Comparison of ENCODE assay signal across 15 mouse cellular contexts in genomic region chr7:139400926-139401325, GRCm38 (mm10). TPM values are rescaled to one million over a fixed set of nuclear protein-coding genes. Genes with fewer than 3 reads are reported as not detected.
DNase-seq lines count a peak whose midpoint lies in the region; ATAC-seq and TF ChIP-seq lines count a peak whose summit lies in the region.
"Had no signal": no experiment of that assay in that cellular context is flagged by ENCODE, and none has a peak within 500 bp of the region (broad histone marks: within the 10 kb centered on the region; RNA-seq: fewer than 3 reads in every experiment).

No protein-coding gene starts in this region.

- peak; percentile 47 for ATAC-seq in activated CD4-positive, CD25-positive, alpha-beta regulatory T cell, adult 4 months
- peak; percentile 56 for ATAC-seq in megakaryocyte progenitor cell, adult 5-6 weeks (replicated peaks; ENCODE audit: poor library complexity)
- no peak for ATAC-seq in stomach, postnatal 0 days (ENCODE audit: low FRiP score, low TSS enrichment)
- ATAC-seq in kidney, embryonic 14.5 days (ENCODE audit: low FRiP score, low TSS enrichment) = no peak
- ATAC-seq: Patski had no signal

- H3K27ac ChIP-seq in thymus, adult 2 months (ENCODE audit: control insufficient read depth, insufficient read depth, low read length) = peak overlapping the region; percentile 22; the same call in 1 of the 2 replicates
- no peak overlapping the region for H3K27ac ChIP-seq in stomach, postnatal 0 days (replicated peaks)
- H3K27ac ChIP-seq in kidney, embryonic 14.5 days (ENCODE audit: low read depth, low read length) = no peak overlapping the region
- H3K27ac ChIP-seq: embryonic facial prominence, embryonic 13.5 days; hindbrain, embryonic 13.5 days had no signal

- TF ChIP-seq CTCF in thymus, adult 2 months (IDR thresholded peaks at IDR 0.05; ENCODE audit: borderline replicate concordance, control insufficient read depth, extremely low read depth, insufficient read depth, low read length, poor library complexity) = no peak
- no peak for TF ChIP-seq CTCF in stomach, postnatal 0 days (IDR thresholded peaks at IDR 0.05; ENCODE audit: low read depth)

- peaks cover 43% of the 10 kb centered on the region for H3K4me1 ChIP-seq in thymus, adult 2 months (replicated peaks; ENCODE audit: control insufficient read depth, insufficient read depth, low read length)
- peaks cover 20% of the 10 kb centered on the region for H3K4me1 ChIP-seq in stomach, postnatal 0 days (replicated peaks; ENCODE audit: control insufficient read depth, insufficient read depth)
- H3K4me1 ChIP-seq in kidney, embryonic 14.5 days (ENCODE audit: control insufficient read depth, insufficient read depth, low read length) = 0 out of 2 replicates have a peak, but pooled peaks cover 9% of the 10 kb centered on the region

- H3K4me3 ChIP-seq in thymus, adult 2 months (ENCODE audit: control insufficient read depth, insufficient read depth, low read length) = no peak overlapping the region
- no peak overlapping the region for H3K4me3 ChIP-seq in stomach, postnatal 0 days (ENCODE audit: low read depth, low read length)
- no peak overlapping the region for H3K4me3 ChIP-seq in kidney, embryonic 14.5 days (ENCODE audit: low read length)
- H3K4me3 ChIP-seq: embryonic facial prominence, embryonic 13.5 days; hindbrain, embryonic 13.5 days had no signal

- no peak overlapping the region for H3K4me2 ChIP-seq in stomach, postnatal 0 days (replicated peaks; ENCODE audit: low read depth)
- no peak overlapping the region for H3K4me2 ChIP-seq in kidney, embryonic 14.5 days (replicated peaks; ENCODE audit: low read depth, low read length)
- H3K4me2 ChIP-seq: embryonic facial prominence, embryonic 13.5 days; hindbrain, embryonic 13.5 days; midbrain, embryonic 11.5 days had no signal

- DNase-seq in thymus, adult 2 months = no peak
- DNase-seq in thymus, postnatal 10 days (ENCODE audit: low spot score in 2 of 2) = no peak
- no peak for DNase-seq in heart, adult 18-20 months
- no peak for DNase-seq in stomach, postnatal 0 days (ENCODE audit: low spot score)
- DNase-seq: kidney, adult 18-20 months; kidney, postnatal 4 days; lung, postnatal 10 days; right cerebral cortex, postnatal 14 days had no signal

- H3K27me3 ChIP-seq in thymus, adult 2 months (ENCODE audit: control insufficient read depth, insufficient read depth, low read length) = no peaks in the 10 kb centered on the region
- H3K27me3 ChIP-seq in stomach, postnatal 0 days (ENCODE audit: control insufficient read depth, insufficient read depth, low read length) = no peaks in the 10 kb centered on the region
- H3K27me3 ChIP-seq in kidney, embryonic 14.5 days (ENCODE audit: control insufficient read depth, insufficient read depth, low read length) = no peaks in the 10 kb centered on the region
- H3K27me3 ChIP-seq: embryonic facial prominence, embryonic 13.5 days; hindbrain, embryonic 13.5 days; Patski had no signal

- TF ChIP-seq POLR2A in thymus, adult 2 months (IDR thresholded peaks at IDR 0.05; ENCODE audit: control insufficient read depth, extremely low read depth, insufficient read depth, low read length, poor library complexity) = no peak

- no peak overlapping the region for H3K9ac ChIP-seq in stomach, postnatal 0 days (ENCODE audit: low read length)
- H3K9ac ChIP-seq in kidney, embryonic 14.5 days (ENCODE audit: low read depth, low read length) = no peak overlapping the region
- H3K9ac ChIP-seq: embryonic facial prominence, embryonic 13.5 days; hindbrain, embryonic 13.5 days had no signal

- H3K36me3 ChIP-seq in thymus, adult 2 months (ENCODE audit: control insufficient read depth, insufficient read depth, low read length) = no peaks in the 10 kb centered on the region
- no peaks in the 10 kb centered on the region; the same call in 1 of the 2 replicates for H3K36me3 ChIP-seq in stomach, postnatal 0 days (ENCODE audit: control insufficient read depth, insufficient read depth, low read length)
- H3K36me3 ChIP-seq in kidney, embryonic 14.5 days (ENCODE audit: control insufficient read depth, insufficient read depth, low read length) = no peaks in the 10 kb centered on the region
- H3K36me3 ChIP-seq: hindbrain, embryonic 13.5 days had no signal

- 46% methylated on average over 3 of the region's 3 CpGs for WGBS in thymus, adult 2 months
- 74% methylated on average over 3 of the region's 3 CpGs for WGBS in stomach, postnatal 0 days
- 90% methylated on average over 3 of the region's 3 CpGs for WGBS in kidney, embryonic 14.5 days

- no peaks in the 10 kb centered on the region for H3K9me3 ChIP-seq in stomach, postnatal 0 days (ENCODE audit: control insufficient read depth, low read length)
- no peaks in the 10 kb centered on the region for H3K9me3 ChIP-seq in kidney, embryonic 14.5 days (ENCODE audit: control insufficient read depth, low read length)
- H3K9me3 ChIP-seq: embryonic facial prominence, embryonic 13.5 days; hindbrain, embryonic 13.5 days had no signal

- no peak for TF ChIP-seq EP300 in stomach, postnatal 0 days (optimal IDR thresholded peaks at IDR 0.05)

RNA-seq across cellular contexts. Expression of gene Inpp5a, which starts 12.0 kb away (rescaled TPM):
- 15.8 and 17.9 TPM in 2 replicates for polyA plus RNA-seq in thymus, adult 2 months (2012; rRNA removed)
- polyA plus RNA-seq in activated CD4-positive, CD25-positive, alpha-beta regulatory T cell, adult 4 months (2017; shearing (Covaris generic)) = 1 to 10 TPM; 4.8 to 6.5 TPM
- total RNA-seq in megakaryocyte progenitor cell, adult 5-6 weeks (2015) = 8.5 and 9.9 TPM in 2 replicates
- total RNA-seq in megakaryocyte progenitor cell, adult 5-6 weeks (2017) = 4.9 and 11.2 TPM in 2 replicates
- total RNA-seq in heart, adult 18-20 months (2021) = 100 to 1,000 TPM; 293 to 297 TPM
- polyA plus RNA-seq in stomach, postnatal 0 days (2015; fragmentation: Nextera tagmentation; extraction: Ambion mirVana) = 25.4 and 27.6 TPM in 2 replicates
- 19.6 and 26.1 TPM in 2 replicates for polyA plus RNA-seq in kidney, embryonic 14.5 days (2014; fragmentation: Nextera tagmentation; extraction: Ambion mirVana)

Comparison
In these comparisons a context has a peak if more than half of its experiments do, and no peak if none do; other contexts are left out.
1. ATAC-seq: peak in activated CD4-positive, CD25-positive, alpha-beta regulatory T cell, adult 4 months (single experiment) and megakaryocyte progenitor cell, adult 5-6 weeks (single experiment); none in stomach, postnatal 0 days (single experiment) and kidney, embryonic 14.5 days (single experiment).